Mouse (Mus musculus) gastrocnemius, postnatal 4 days (tissue): Measurements from ENCODE around the gene Dnah3. TPM values are rescaled to one million over a fixed set of nuclear protein-coding genes. Genes with fewer than 3 reads are reported as not detected.

Experiments
- DNase-seq, 2 experiments: peaks; one replicate each; pipeline ENCODE4 v3.0.0; 2021 to 2022; ENCODE audit warnings: low spot score in 2 of 2, mixed read lengths in 2 of 2
- total RNA-seq, 2 experiments: library from RNA; stranded (reverse); gene quantifications; 2 replicates each; pipeline ENCODE4 v1.2.3; 2021

The Dnah3 gene
- total RNA-seq, 2 experiments from 2014 or later = not detected

DNA sequence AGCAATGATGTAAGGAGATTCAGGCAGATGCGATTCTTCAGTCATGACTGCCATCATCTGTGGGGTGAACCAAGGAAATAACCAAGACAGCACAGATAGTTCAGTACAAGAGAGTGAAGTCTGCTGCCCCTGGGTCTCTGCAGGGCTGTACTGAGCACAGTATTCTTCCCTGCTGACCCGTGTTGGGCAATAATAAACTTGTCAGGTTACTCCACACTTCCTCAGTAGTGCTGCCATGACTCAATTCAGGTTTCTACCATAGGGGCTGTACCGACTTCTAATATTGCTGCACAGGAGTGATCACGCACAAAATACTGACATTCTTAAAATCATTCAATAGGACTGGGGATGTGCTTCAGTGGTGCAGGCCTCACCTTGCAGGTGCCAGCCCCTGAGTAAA lies 215.9 kb downstream of the Dnah3 start:
- no peak for DNase-seq

DNA sequence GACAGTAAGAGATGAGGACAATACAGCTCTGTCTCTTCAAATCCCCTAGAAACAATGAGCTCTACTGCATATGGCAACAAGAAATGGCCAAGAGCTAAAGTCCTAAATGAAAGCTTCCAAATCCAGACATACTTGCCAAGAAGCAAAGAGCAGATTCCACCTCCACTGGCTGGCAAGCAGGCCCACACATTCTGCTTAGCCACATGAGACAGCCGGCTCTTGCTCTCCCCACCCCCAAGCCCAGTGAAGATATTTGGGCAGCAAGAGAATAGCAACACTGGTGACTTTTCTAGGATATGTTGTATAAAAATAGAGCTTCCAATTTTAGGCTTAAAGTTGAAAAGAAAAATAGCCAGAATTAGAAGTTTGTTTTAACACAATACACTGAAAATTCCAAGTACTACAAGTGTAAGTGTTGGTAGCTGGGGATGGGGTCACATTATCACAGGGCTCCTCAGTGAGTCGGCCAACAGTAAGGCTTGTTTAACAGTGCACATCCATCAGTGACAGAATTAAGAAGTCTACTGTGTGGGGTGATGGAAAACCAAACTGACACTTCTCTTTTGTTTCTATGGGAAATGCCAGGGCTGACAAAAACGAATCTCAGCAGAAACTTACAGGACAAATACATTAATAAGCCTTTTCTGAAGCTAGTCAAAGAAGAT lies 219.2 kb downstream of the Dnah3 start:
- no peak for DNase-seq

DNA sequence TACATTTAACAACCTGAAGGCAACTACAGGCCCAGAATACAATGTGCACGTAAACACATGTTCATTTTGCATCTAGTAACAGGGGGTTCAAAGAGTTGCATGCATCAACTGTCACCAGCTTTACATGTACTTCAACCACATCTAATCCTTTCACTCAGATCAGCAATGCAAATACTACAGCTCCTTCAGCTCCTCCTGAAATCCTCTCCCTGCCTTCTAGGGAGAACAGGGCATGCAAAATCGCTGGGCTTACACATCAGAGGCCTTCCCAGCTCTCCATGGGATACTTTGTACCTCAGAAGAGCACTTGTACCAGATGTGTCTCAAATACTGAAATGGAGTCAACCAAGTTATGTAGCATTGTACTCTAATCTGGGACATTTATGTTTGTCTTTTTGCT lies 222.0 kb downstream of the Dnah3 start:
- DNase-seq = no peak

Other genes with a start within 250 kb of the Dnah3 start
- gene Lyrm1, start 199.4 kb downstream of the Dnah3 start, total RNA-seq = 1 to 10 TPM; 6.8 to 7.4 TPM
- 10 to 100 TPM; 17.6 to 19.8 TPM for gene Dcun1d3, start 199.0 kb downstream of the Dnah3 start, total RNA-seq
- gene Tmem159, start 7.1 kb upstream of the Dnah3 start, total RNA-seq = 10 to 100 TPM; 11.2 to 11.4 TPM
- 1 to 10 TPM; 1.4 to 2.2 TPM for gene Zp2, start 50.0 kb upstream of the Dnah3 start, total RNA-seq
- under 1 TPM; 0.10 TPM for gene Anks4b, start 78.6 kb upstream of the Dnah3 start, total RNA-seq
- gene Crym, start 106.8 kb upstream of the Dnah3 start, total RNA-seq = 10 to 100 TPM; 20.3 to 22.2 TPM
- not detected for gene Abca14, start 108.7 kb upstream of the Dnah3 start, total RNA-seq
- not detected for gene Abca15, start 233.4 kb upstream of the Dnah3 start, total RNA-seq